Mouse (Mus musculus) liver, adult 2 months (tissue): Measurements from ENCODE around the gene Grik3. TPM values are rescaled to one million over a fixed set of nuclear protein-coding genes. Genes with fewer than 3 reads are reported as not detected.
A peak's percentile ranks its signal among the peaks of the same experiment; 100 is the strongest.

Source experiments
- DNase-seq: peaks from one replicate; pipeline ENCODE4 v3.0.0-alpha.2; 2011; ENCODE audit warnings: low read depth, low spot score; ENCODE audit errors: extremely low read depth
- H3K27ac ChIP-seq: fragments of 200-500 bp; replicated peaks from 2 replicates; pipeline ENCODE4 v1.5.1; 2012; ENCODE audit warnings: low read depth, mild to moderate bottlenecking, control low read depth, inconsistent platforms, low read length; ENCODE audit not compliant: insufficient read depth
- H3K27me3 ChIP-seq: fragments of 200-500 bp; 2 replicates; pipeline ENCODE4 v1.6.1; 2012; ENCODE audit warnings: mild to moderate bottlenecking, moderate library complexity, low read length, inconsistent platforms; ENCODE audit not compliant: control insufficient read depth, insufficient read depth
- H3K36me3 ChIP-seq: fragments of 200-500 bp; 2 replicates; pipeline ENCODE4 v1.6.1; 2012; ENCODE audit warnings: low read length, inconsistent platforms; ENCODE audit not compliant: control insufficient read depth, insufficient read depth
- H3K4me1 ChIP-seq: fragments of 200-500 bp; 2 replicates; pipeline ENCODE4 v1.6.1; 2011; ENCODE audit warnings: low read length; ENCODE audit not compliant: control insufficient read depth, insufficient read depth
- H3K4me3 ChIP-seq: fragments of 200-500 bp; 2 replicates; pipeline ENCODE4 v1.5.1; 2011; ENCODE audit warnings: low read depth, mild to moderate bottlenecking, control low read depth, low read length, moderate library complexity; ENCODE audit not compliant: insufficient read depth
- H3K79me2 ChIP-seq: fragments of 200-500 bp; 2 replicates; pipeline ENCODE4 v1.6.1; 2012; ENCODE audit warnings: inconsistent platforms, mild to moderate bottlenecking, low read length, moderate library complexity; ENCODE audit not compliant: control insufficient read depth, insufficient read depth
- H3K9ac ChIP-seq: fragments of 200-500 bp; 2 replicates; pipeline ENCODE4 v1.6.1; 2012; ENCODE audit warnings: low read depth, mild to moderate bottlenecking, control low read depth, inconsistent platforms, low read length
- CTCF ChIP-seq: fragments of 200-500 bp; IDR thresholded peaks from 2 replicates; pipeline ENCODE4 v1.5.1; 2011; ENCODE audit warnings: low read depth, low read length, control low read depth
- POLR2A ChIP-seq: fragments of 200-500 bp; IDR thresholded peaks from 2 replicates; pipeline ENCODE4 v1.6.1; 2011; ENCODE audit warnings: low read length, control low read depth; ENCODE audit not compliant: insufficient read depth; ENCODE audit errors: extremely low read depth
- whole genome bisulfite sequencing: fragments of 180-500 bp; shearing (Covaris S2); methylation state at CpG from one replicate; pipeline ENCODE4 v1.1.7; 2018; 5-methylcytosine and 5-hydroxymethylcytosine counted together
- polyA plus RNA-seq: library from polyadenylated mRNA; depleted of rRNA; stranded (reverse); fragments of >200 nt; gene quantifications from 2 replicates; pipeline ENCODE4 v1.2.3, GENCODE M21; 2012; rRNA removed
- total RNA-seq: library from RNA; depleted of rRNA; stranded (reverse); fragments of >200 nt; gene quantifications from 2 replicates; pipeline ENCODE4 v1.2.3, GENCODE M21; 2014; rRNA removed

The Grik3 gene
- under 0.01 TPM in 1 of 2 replicates, not detected in the other for total RNA-seq
- polyA plus RNA-seq = 0.04 TPM in 1 of 2 replicates, not detected in the other

DNA sequence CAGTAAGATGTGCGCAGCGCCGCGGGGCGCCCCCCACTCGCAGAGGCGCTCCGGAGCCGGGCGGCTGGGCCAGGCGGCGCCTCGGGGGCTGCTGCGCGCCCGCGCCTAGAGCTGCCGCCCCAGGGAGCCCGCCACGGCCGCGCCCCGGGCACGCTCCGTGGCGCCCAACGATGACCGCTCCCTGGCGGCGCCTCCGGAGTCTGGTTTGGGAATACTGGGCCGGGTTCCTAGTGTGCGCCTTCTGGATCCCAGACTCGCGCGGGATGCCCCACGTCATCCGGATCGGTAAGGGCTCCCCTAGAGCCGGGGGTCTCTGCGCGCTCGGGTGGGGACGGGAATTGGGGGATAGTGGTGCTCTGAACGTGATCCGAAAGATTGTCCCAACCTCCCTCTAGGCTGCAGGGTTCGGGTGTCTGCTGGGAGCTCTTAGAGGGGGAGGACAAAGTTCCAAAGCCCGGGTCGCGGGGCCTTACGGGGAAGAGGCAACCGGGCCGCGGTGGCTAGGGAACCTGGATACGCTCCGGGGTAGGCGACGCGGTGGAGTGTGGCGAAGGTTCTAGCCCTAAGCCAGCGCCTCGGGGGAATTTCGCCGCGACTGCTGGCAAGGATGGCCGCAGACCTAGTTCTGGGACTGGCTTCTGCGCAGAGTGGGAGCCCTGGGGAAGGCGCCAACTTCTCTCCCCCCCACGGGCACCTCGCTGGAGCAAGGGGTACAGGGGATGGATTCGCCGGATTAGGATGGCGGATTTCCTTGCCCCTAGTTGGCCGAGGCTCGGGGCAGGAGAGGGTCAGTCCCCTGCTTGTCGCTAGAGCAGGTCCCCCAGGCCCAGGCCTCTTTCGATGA, at the start of gene Grik3:
Gene Grik3, plus strand, starts transcription at position 40 of the 844 bp plus-strand sequence.
- Histone ChIP-seq H3K79me2 (no peaks in the 10 kb centered on the region), H3K27me3 (peaks cover 28% of the 10 kb centered on the region), H3K4me3 (no peak within 1 kb of the TSS), H3K4me1 (no peaks in the 10 kb centered on the region), H3K27ac (no peak within 1 kb of the TSS), H3K9ac (no peak within 1 kb of the TSS), H3K36me3 (no peaks in the 10 kb centered on the region)
- DNase-seq = no peak
- WGBS = 2% methylated on average over 76 of the region's 77 CpGs
- TF ChIP-seq CTCF = no peak
- no peak for TF ChIP-seq POLR2A

- H3K27me3 ChIP-seq = no peaks in the 10 kb centered on the region
- no peak overlapping the region for H3K9ac ChIP-seq
- H3K79me2 ChIP-seq = no peaks in the 10 kb centered on the region
- TF ChIP-seq POLR2A = no peak
- no peak for TF ChIP-seq CTCF
- 79% methylated on average over 4 of the region's 4 CpGs for WGBS
- H3K27ac ChIP-seq = no peak overlapping the region
- no peaks in the 10 kb centered on the region for H3K36me3 ChIP-seq
- no peak overlapping the region for H3K4me3 ChIP-seq
- DNase-seq = peak; percentile 79
- H3K4me1 ChIP-seq = no peaks in the 10 kb centered on the region
Observed at GRCm38 (mm10) chr4:125441821-125442220, 48.7 kb upstream of the Grik3 start.

DNA sequence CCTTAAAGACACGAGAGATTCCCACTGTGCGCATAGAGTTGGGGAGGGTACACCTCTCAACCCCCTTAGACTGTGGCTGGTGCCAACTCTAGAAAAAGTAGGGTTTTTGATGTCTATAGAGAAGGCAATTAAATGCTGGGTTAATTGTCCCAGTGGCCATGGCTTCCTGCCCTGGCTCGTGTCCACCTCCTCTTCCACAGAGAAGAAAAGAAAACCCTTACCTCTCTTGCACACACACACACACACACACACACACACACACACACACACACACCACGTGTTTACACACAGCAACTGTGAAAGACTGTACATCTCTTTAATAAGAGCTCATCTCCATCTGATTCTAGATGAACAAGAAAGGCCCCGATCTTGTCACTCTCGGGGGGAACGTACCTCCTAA, 46.1 kb upstream of the Grik3 start:
- no peak overlapping the region for H3K4me3 ChIP-seq
- no peaks in the 10 kb centered on the region for H3K4me1 ChIP-seq
- H3K36me3 ChIP-seq = no peaks in the 10 kb centered on the region
- WGBS = 76% methylated on average over 7 of the region's 7 CpGs
- H3K27me3 ChIP-seq = no peaks in the 10 kb centered on the region
- TF ChIP-seq POLR2A = no peak
- TF ChIP-seq CTCF = no peak
- no peak for DNase-seq
- no peaks in the 10 kb centered on the region for H3K79me2 ChIP-seq
- H3K9ac ChIP-seq = no peak overlapping the region
- no peak overlapping the region for H3K27ac ChIP-seq

GRCm38 (mm10) chr4:125450602-125451321, 39.7 kb upstream of the Grik3 start:
- Histone ChIP-seq H3K27me3 (no peaks in the 10 kb centered on the region), H3K79me2 (no peaks in the 10 kb centered on the region), H3K9ac (no peak overlapping the region), H3K27ac (no peak overlapping the region), H3K36me3 (no peaks in the 10 kb centered on the region), H3K4me1 (no peaks in the 10 kb centered on the region), H3K4me3 (no peak overlapping the region)
- no peak for TF ChIP-seq CTCF
- no peak for TF ChIP-seq POLR2A
- DNase-seq = no peak
- WGBS = 70% methylated on average over 7 of the region's 7 CpGs

- no peaks in the 10 kb centered on the region for H3K4me1 ChIP-seq
- WGBS = 16% methylated on average over 6 of the region's 6 CpGs
- no peaks in the 10 kb centered on the region for H3K27me3 ChIP-seq
- no peak overlapping the region for H3K4me3 ChIP-seq
- TF ChIP-seq CTCF (no peak), POLR2A (no peak)
- H3K79me2 ChIP-seq = no peaks in the 10 kb centered on the region
- H3K9ac ChIP-seq = no peak overlapping the region
- H3K36me3 ChIP-seq = no peaks in the 10 kb centered on the region
- DNase-seq = no peak
- no peak overlapping the region for H3K27ac ChIP-seq
Observed at GRCm38 (mm10) chr4:125451821-125452220, 38.7 kb upstream of the Grik3 start.
